Mouse (Mus musculus) heart, embryonic 11.5 days (tissue): ENCODE data around the gene A030014E15Rik. TPM values are rescaled to one million over a fixed set of nuclear protein-coding genes. Genes with fewer than 3 reads are reported as not detected.
"Not testable (repeated sequence)": the region's sequence is repeated elsewhere in the genome, so short reads cannot be mapped to it uniquely, and the experiment has no call there.

Source experiments
- ATAC-seq: fragments of 200-750 bp; cut with Nextera tagmentation; replicated peaks from 2 replicates; pipeline ENCODE4 v1.8.0; 2017; ENCODE audit warnings: moderate library complexity; ENCODE audit not compliant: insufficient number of reproducible peaks, low FRiP score, low TSS enrichment
- H3K27ac ChIP-seq: fragments of 300-500 bp; sonication (generic); 2 replicates; pipeline ENCODE4 v1.5.1; 2014; ENCODE audit warnings: mild to moderate bottlenecking, low read depth, low read length
- H3K27me3 ChIP-seq: fragments of 300-500 bp; sonication (generic); 2 replicates; pipeline ENCODE4 v1.6.1; 2014; ENCODE audit warnings: mild to moderate bottlenecking, low read length, mixed read lengths; ENCODE audit not compliant: control insufficient read depth, insufficient read depth
- H3K36me3 ChIP-seq: fragments of 300-500 bp; sonication (generic); 2 replicates; pipeline ENCODE4 v1.6.1; 2014; ENCODE audit warnings: mild to moderate bottlenecking, low read length, moderate library complexity, mixed read lengths; ENCODE audit not compliant: control insufficient read depth, insufficient read depth
- H3K4me1 ChIP-seq: fragments of 300-500 bp; sonication (generic); 2 replicates; pipeline ENCODE4 v1.6.1; 2014; ENCODE audit warnings: low read length; ENCODE audit not compliant: control insufficient read depth, insufficient read depth
- H3K4me2 ChIP-seq: fragments of 300-500 bp; sonication (generic); 2 replicates; pipeline ENCODE4 v1.6.1; 2014; ENCODE audit warnings: mild to moderate bottlenecking, moderate library complexity
- H3K4me3 ChIP-seq: fragments of 300-500 bp; sonication (generic); 2 replicates; pipeline ENCODE4 v1.5.1; 2014; ENCODE audit warnings: low read depth, low read length
- H3K9ac ChIP-seq: fragments of 300-500 bp; sonication (generic); 2 replicates; pipeline ENCODE4 v1.6.1; 2014; ENCODE audit warnings: mild to moderate bottlenecking, low read depth, low read length, moderate library complexity
- H3K9me3 ChIP-seq: fragments of 300-500 bp; sonication (generic); replicated peaks from 2 replicates; pipeline ENCODE4 v1.6.1; 2016; ENCODE audit warnings: low read length; ENCODE audit not compliant: control insufficient read depth
- WGBS: fragments of 180-500 bp; shearing (Covaris S2); extraction: QIAGEN DNeasy Blood & Tissue Kit; methylation state at CpG from one replicate; pipeline ENCODE4 v1.1.7; 2014; ENCODE audit not compliant: insufficient replicate concordance; 5-methylcytosine and 5-hydroxymethylcytosine counted together
- polyA plus RNA-seq: library from polyadenylated mRNA; unstranded; fragments of >200 nt; fragmentation: Nextera tagmentation; extraction: Ambion mirVana; gene quantifications from 2 replicates; pipeline ENCODE4 v1.2.1, GENCODE M21; 2014

A030014E15Rik gene
- polyA plus RNA-seq, 1 experiment from 2014 or later = not detected

- H3K36me3 ChIP-seq, ATAC-seq, H3K4me3 ChIP-seq, H3K4me2 ChIP-seq, H3K9ac ChIP-seq, H3K4me1 ChIP-seq, H3K9me3 ChIP-seq, H3K27me3 ChIP-seq, H3K27ac ChIP-seq: not testable (repeated sequence)
- WGBS = 83% methylated on average over 1 of the region's 3 CpGs
Measured at GRCm38 (mm10) chr1:82930558-82930957, 5.8 kb downstream of the A030014E15Rik start.

- not testable (repeated sequence) for H3K9me3 ChIP-seq, H3K27me3 ChIP-seq, H3K27ac ChIP-seq, H3K36me3 ChIP-seq, ATAC-seq, H3K4me1 ChIP-seq, H3K4me2 ChIP-seq, H3K9ac ChIP-seq, H3K4me3 ChIP-seq
- WGBS = no CpG with 5 or more reads among the region's 6 CpGs
Measured at GRCm38 (mm10) chr1:82931326-82931725, 6.6 kb downstream of the A030014E15Rik start, which contains the start of gene Gm6217. Gm6217 (minus strand) TSS chr1:82931399.

- Histone ChIP-seq H3K36me3 (no peaks in the 10 kb centered on the region), H3K4me2 (no peak overlapping the region), H3K9ac (no peak overlapping the region), H3K4me1 (no peaks in the 10 kb centered on the region), H3K4me3 (no peak overlapping the region), H3K9me3 (no peaks in the 10 kb centered on the region), H3K27me3 (no peaks in the 10 kb centered on the region), H3K27ac (no peak overlapping the region)
- WGBS = 88% methylated on average over 5 of the region's 5 CpGs
- no peak for ATAC-seq
Measured at GRCm38 (mm10) chr1:82938666-82939065, 13.9 kb downstream of the A030014E15Rik start.

GRCm38 (mm10) chr1:82942505-82942904, 17.8 kb downstream of the A030014E15Rik start:
- H3K27ac ChIP-seq, H3K36me3 ChIP-seq, H3K4me1 ChIP-seq, H3K27me3 ChIP-seq, H3K4me2 ChIP-seq, H3K4me3 ChIP-seq, ATAC-seq, H3K9me3 ChIP-seq, H3K9ac ChIP-seq: not testable (repeated sequence)
- 83% methylated on average over 1 of the region's 2 CpGs for WGBS

- not testable (repeated sequence) for H3K4me2 ChIP-seq, H3K27me3 ChIP-seq, H3K27ac ChIP-seq, H3K9me3 ChIP-seq, H3K36me3 ChIP-seq, ATAC-seq, H3K9ac ChIP-seq, H3K4me1 ChIP-seq, H3K4me3 ChIP-seq
- no CpG with 5 or more reads among the region's 6 CpGs for WGBS
Measured at GRCm38 (mm10) chr1:82943295-82943694, 18.6 kb downstream of the A030014E15Rik start, which contains the start of gene A030003K21Rik. A030003K21Rik (minus strand) TSS chr1:82943388.

GRCm38 (mm10) chr1:82946029-82946428, 21.3 kb downstream of the A030014E15Rik start:
- H3K27ac ChIP-seq, H3K9me3 ChIP-seq, H3K4me2 ChIP-seq, H3K27me3 ChIP-seq, H3K9ac ChIP-seq, H3K4me3 ChIP-seq, ATAC-seq, H3K36me3 ChIP-seq, H3K4me1 ChIP-seq: not testable (repeated sequence)
- 100% methylated on average over 1 of the region's 2 CpGs for WGBS

GRCm38 (mm10) chr1:82948601-82949000, 23.9 kb downstream of the A030014E15Rik start:
- Histone ChIP-seq H3K4me3 (no peak overlapping the region), H3K9ac (no peak overlapping the region), H3K9me3 (no peaks in the 10 kb centered on the region), H3K4me1 (no peaks in the 10 kb centered on the region), H3K27ac (no peak overlapping the region), H3K4me2 (no peak overlapping the region), H3K36me3 (no peaks in the 10 kb centered on the region), H3K27me3 (no peaks in the 10 kb centered on the region)
- WGBS = 80% methylated on average over 2 of the region's 2 CpGs
- no peak for ATAC-seq

- not testable (repeated sequence) for H3K27ac ChIP-seq, H3K36me3 ChIP-seq, H3K27me3 ChIP-seq, H3K4me1 ChIP-seq, H3K4me3 ChIP-seq, H3K4me2 ChIP-seq, H3K9ac ChIP-seq, ATAC-seq, H3K9me3 ChIP-seq
Measured at GRCm38 (mm10) chr1:82955913-82956312, 31.2 kb downstream of the A030014E15Rik start, which contains the start of gene Gm7544. Gm7544 (minus strand) TSS chr1:82956013.

GRCm38 (mm10) chr1:82959870-82960385, 35.2 kb downstream of the A030014E15Rik start, which contains the start of gene Gm47955:
Gm47955 (plus strand) TSS chr1:82960286.
- ATAC-seq = no peak
- Histone ChIP-seq H3K36me3 (no peaks in the 10 kb centered on the region), H3K9me3 (no peaks in the 10 kb centered on the region), H3K27me3 (no peaks in the 10 kb centered on the region), H3K9ac (no peak within 1 kb of the TSS), H3K27ac (no peak within 1 kb of the TSS), H3K4me3 (no peak within 1 kb of the TSS), H3K4me2 (no peak within 1 kb of the TSS), H3K4me1 (no peaks in the 10 kb centered on the region)
- WGBS = 75% methylated on average over 11 of the region's 11 CpGs
